Comparison of ENCODE assay signal across 8 mouse cellular contexts in genomic region chr5:9419964-9420363, GRCm38 (mm10).
A peak's percentile ranks its signal among the peaks of the same experiment; 100 is the strongest.
DNase-seq lines count a peak whose midpoint lies in the region; ATAC-seq lines count a peak whose summit lies in the region.

No protein-coding gene starts in this region.

- peak; percentile 37 for DNase-seq in cerebellum, adult 18-20 months
- no peak for DNase-seq in cerebellum, adult 11-12 months
- DNase-seq in lung, postnatal 14 days = no peak
- peak; percentile 24 to 48 for DNase-seq in frontal cortex, postnatal 36 days (ENCODE audit: low spot score in 2 of 2)
- no peak for DNase-seq in urinary bladder, adult 18-20 months (ENCODE audit: low spot score in 2 of 2)
- no peak for DNase-seq in urinary bladder, postnatal 36 days (ENCODE audit: low spot score in 2 of 2)

- H3K9ac ChIP-seq in lung, embryonic 16.5 days (ENCODE audit: low read length) = no peak overlapping the region
- H3K9ac ChIP-seq in midbrain, embryonic 13.5 days (replicated peaks) = no peak overlapping the region

- H3K4me1 ChIP-seq in lung, embryonic 16.5 days (replicated peaks; ENCODE audit: control insufficient read depth, insufficient read depth, low read length) = no peaks in the 10 kb centered on the region
- H3K4me1 ChIP-seq in midbrain, embryonic 13.5 days (replicated peaks) = 0 out of 2 replicates have a peak, but pooled peaks cover 4% of the 10 kb centered on the region

- 24% methylated on average over 1 of the region's 1 CpGs for WGBS in lung, embryonic 16.5 days
- 52% methylated on average over 1 of the region's 1 CpGs for WGBS in midbrain, embryonic 13.5 days

- no peaks in the 10 kb centered on the region for H3K27me3 ChIP-seq in lung, embryonic 16.5 days (ENCODE audit: control insufficient read depth, insufficient read depth, low read depth, low read length)
- no peaks in the 10 kb centered on the region for H3K27me3 ChIP-seq in midbrain, embryonic 13.5 days

- H3K4me2 ChIP-seq in lung, embryonic 16.5 days (ENCODE audit: low read depth, low read length) = no peak overlapping the region
- no peak overlapping the region for H3K4me2 ChIP-seq in midbrain, embryonic 13.5 days (replicated peaks)

- H3K4me3 ChIP-seq in lung, embryonic 16.5 days (ENCODE audit: low read length) = no peak overlapping the region
- H3K4me3 ChIP-seq in midbrain, embryonic 13.5 days (replicated peaks) = no peak overlapping the region

- H3K27ac ChIP-seq in lung, embryonic 16.5 days (ENCODE audit: low read length) = no peak overlapping the region
- no peak overlapping the region for H3K27ac ChIP-seq in midbrain, embryonic 13.5 days

- H3K9me3 ChIP-seq in lung, embryonic 16.5 days (ENCODE audit: control insufficient read depth, low read length) = no peaks in the 10 kb centered on the region
- no peaks in the 10 kb centered on the region for H3K9me3 ChIP-seq in midbrain, embryonic 13.5 days

- 0 out of 2 replicates have a peak, but pooled peaks have one; percentile 41 for ATAC-seq in lung, embryonic 16.5 days (ENCODE audit: low read depth)
- peak; percentile 76 for ATAC-seq in midbrain, embryonic 13.5 days

- no peaks in the 10 kb centered on the region for H3K36me3 ChIP-seq in lung, embryonic 16.5 days (ENCODE audit: control insufficient read depth, insufficient read depth, low read length)
- H3K36me3 ChIP-seq in midbrain, embryonic 13.5 days = no peaks in the 10 kb centered on the region

Comparison
In these comparisons a context has a peak if more than half of its experiments do, and no peak if none do; other contexts are left out.
1. DNase-seq: peak in cerebellum, adult 18-20 months (2 of 2) and frontal cortex, postnatal 36 days (2 of 2); none in cerebellum, adult 11-12 months (single experiment), lung, postnatal 14 days (single experiment), urinary bladder, adult 18-20 months (0 of 2) and urinary bladder, postnatal 36 days (0 of 2).